Mouse (Mus musculus): Measurements from ENCODE around the gene Fam129b. TPM values are rescaled to one million over a fixed set of nuclear protein-coding genes. Genes with fewer than 3 reads are reported as not detected.

Gene Fam129b
- polyA plus RNA-seq, 1 experiment = 5.9 TPM

DNA sequence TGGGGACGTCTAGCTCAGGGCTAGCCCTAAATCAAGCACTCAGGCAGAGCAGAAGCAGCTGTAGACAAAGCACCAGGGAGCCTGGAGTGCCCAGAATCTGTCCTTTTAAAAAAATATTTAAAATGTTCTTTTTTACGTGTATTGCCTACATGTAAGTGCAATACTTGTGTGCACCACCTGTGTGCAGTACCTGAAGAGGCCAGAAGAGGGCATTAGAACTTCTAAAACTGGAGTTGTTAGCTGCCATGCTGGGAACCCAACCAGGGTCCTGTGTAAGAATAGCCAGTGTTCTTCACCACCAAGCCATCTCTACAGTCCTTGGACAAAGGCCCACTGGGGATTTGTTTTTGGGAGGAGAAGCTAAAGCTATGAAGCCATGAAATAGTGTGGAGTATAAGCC is 78.7 kb downstream of the Fam129b start:
- Histone ChIP-seq H3K27ac (replicated peaks; ENCODE audit: low read depth, low read length) (no peak overlapping the region), H3K4me3 (ENCODE audit: insufficient read depth, low read depth, low read length) (no peak overlapping the region), H3K4me1 (ENCODE audit: control insufficient read depth, insufficient read depth, insufficient read length, low read length) (no peaks in the 10 kb centered on the region)

DNA sequence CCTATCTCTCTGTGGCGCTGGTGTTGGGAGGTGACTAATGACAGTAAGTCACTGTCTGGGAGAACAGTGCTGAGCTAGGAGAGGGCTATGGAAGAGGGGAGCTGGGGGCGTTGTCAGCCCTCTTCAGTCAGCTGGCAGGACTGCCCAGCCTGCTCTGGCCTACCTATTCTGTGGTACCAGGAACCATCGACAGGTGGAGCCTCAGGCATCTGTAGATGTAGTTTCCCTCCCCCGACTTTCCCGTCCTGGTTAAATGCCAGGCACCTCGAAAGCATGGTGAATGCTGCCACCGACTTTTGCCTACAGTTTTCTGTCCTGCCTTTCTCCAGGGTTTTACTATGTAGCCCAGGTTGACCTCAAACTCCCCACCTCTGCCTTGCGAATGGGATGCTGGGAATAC is 81.4 kb downstream of the Fam129b start:
- H3K27ac ChIP-seq (replicated peaks; ENCODE audit: low read depth, low read length) = no peak overlapping the region
- no peak overlapping the region for H3K4me3 ChIP-seq (ENCODE audit: insufficient read depth, low read depth, low read length)
- H3K4me1 ChIP-seq (ENCODE audit: control insufficient read depth, insufficient read depth, insufficient read length, low read length) = peaks cover 4% of the 10 kb centered on the region; the same call in 1 of the 2 replicates

DNA sequence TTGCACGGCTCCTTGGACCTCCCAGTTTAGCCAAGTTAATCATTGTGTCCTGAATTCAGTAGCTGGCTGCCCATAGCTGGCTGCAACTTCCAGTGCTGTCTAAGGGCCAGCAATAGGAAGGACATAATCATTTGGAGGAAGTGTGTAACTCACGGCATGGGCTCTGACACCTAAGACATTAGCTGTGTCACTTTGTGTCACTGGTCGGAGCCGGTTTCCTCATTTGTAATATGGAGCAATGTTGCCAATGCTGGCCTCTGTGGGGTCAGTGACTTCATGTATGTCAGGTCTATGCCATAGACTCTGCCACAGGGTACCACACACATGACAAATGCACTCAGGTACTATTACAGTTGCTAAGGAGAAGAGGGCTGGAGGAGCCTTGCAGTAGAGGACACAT is 84.4 kb downstream of the Fam129b start:
- no peak overlapping the region for H3K27ac ChIP-seq (replicated peaks; ENCODE audit: low read depth, low read length)
- H3K4me1 ChIP-seq (ENCODE audit: control insufficient read depth, insufficient read depth, insufficient read length, low read length) = peaks cover 4% of the 10 kb centered on the region; the same call in 1 of the 2 replicates
- no peak overlapping the region for H3K4me3 ChIP-seq (ENCODE audit: insufficient read depth, low read depth, low read length)

DNA sequence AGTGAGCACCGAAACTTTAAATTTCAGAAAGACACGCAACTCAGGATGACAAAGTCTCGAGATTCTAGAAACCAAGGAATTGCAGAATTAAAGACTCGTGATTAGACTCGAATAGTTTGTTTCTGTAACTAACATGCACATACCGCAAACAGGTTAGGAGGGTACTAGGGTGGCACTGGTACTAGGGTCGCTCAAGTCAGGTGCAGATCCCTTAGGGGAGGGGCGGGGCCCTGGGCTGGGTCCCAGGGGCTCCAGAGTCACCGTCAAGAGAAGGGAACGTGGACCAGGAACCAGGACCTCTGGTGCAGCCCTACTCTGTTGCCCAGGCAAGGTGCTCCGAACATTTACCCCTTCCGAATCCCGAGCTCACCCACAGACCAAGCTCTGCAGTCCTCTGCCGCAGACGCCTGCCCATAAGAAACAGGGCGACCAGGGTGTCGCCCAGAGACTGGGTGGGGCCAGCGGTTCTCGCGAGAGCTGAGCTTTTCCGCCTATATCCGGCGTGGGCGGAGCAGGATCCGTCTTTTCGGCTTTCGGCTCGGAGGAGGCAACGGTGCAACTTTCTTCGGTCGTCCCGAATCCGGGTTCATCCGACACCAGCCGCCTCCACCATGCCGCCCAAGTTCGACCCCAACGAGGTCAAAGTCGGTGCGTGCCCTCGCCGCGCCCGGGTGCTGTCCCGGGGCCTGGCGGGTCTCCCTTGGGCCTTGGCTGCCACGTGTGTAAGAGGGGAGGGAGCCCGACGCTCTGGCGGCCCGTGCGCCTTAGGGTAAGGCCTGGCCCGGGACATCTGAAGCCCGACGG is 85.5 kb downstream of the Fam129b start, which contains the start of the genes Rpl12 and Lrsam1:
Gene Rpl12, plus strand, starts transcription at position 368 of the 804 bp plus-strand sequence.
Gene Lrsam1, minus strand, starts transcription at position 423 of the 804 bp plus-strand sequence.
- Histone ChIP-seq H3K4me3 (ENCODE audit: insufficient read depth, low read depth, low read length) (peak within 1 kb of the TSS; percentile 76), H3K27ac (replicated peaks; ENCODE audit: low read depth, low read length) (peak within 1 kb of the TSS; percentile 22; the same call in 1 of the 2 replicates), H3K4me1 (ENCODE audit: control insufficient read depth, insufficient read depth, insufficient read length, low read length) (peaks cover 4% of the 10 kb centered on the region; the same call in 1 of the 2 replicates)

DNA sequence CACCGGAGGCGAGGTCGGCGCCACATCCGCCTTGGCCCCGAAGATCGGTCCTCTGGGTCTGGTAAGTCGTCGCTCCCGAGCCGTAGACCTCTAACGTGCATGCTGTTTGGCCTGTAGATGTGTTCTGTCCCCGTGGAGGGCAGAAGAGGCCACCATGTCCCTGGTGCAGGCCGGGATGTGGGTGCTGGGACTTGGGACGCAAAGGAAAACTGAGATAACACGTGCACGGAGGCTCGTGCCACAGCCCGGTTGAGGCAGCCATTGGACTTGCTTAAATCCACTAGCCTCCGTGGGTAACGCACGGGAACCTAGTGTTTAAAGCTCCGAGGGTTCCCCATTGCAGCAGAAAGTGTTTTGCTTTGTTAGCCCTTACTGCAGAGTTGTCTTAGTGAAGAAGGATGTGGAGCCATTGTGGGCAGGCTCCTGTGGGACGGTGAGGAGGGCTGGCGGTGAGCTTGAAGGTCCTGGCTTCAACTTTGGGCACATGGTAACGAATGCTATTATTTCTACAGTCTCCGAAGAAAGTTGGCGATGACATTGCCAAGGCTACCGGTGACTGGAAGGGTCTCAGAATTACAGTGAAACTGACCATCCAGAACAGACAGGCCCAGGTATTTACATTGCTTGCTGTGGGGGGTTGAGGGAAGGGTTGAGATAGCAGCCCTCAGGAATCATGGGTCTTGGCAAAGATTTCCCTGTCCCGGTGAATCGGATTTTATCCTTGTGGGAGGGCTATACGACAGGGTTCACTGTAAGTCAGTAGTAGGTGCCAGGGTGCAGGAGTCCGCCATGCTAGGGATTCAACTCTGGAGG is 86.4 kb downstream of the Fam129b start:
- Histone ChIP-seq H3K27ac (replicated peaks; ENCODE audit: low read depth, low read length) (peak overlapping the region; percentile 6; the same call in 1 of the 2 replicates), H3K4me3 (ENCODE audit: insufficient read depth, low read depth, low read length) (peak overlapping the region; percentile 59), H3K4me1 (ENCODE audit: control insufficient read depth, insufficient read depth, insufficient read length, low read length) (peaks cover 4% of the 10 kb centered on the region; the same call in 1 of the 2 replicates)

DNA sequence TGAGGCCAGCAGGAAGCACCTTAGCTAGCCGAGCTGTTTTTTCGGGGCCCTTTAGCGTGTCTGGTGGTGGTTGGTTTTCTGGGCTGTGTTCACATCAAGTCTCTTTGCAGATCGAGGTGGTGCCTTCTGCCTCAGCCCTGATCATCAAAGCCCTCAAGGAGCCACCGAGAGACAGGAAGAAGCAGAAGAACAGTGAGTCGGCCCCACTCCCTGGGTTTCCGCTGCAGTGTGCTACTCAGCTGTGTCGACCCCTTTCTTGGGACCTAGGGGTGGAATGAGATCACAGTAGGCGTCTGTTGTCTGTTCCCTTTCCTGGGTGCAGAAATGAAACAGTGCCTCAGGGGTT is 86.9 kb downstream of the Fam129b start:
- Histone ChIP-seq H3K27ac (replicated peaks; ENCODE audit: low read depth, low read length) (no peak overlapping the region), H3K4me1 (ENCODE audit: control insufficient read depth, insufficient read depth, insufficient read length, low read length) (peaks cover 4% of the 10 kb centered on the region; the same call in 1 of the 2 replicates), H3K4me3 (ENCODE audit: insufficient read depth, low read depth, low read length) (peak overlapping the region; percentile 59)

DNA sequence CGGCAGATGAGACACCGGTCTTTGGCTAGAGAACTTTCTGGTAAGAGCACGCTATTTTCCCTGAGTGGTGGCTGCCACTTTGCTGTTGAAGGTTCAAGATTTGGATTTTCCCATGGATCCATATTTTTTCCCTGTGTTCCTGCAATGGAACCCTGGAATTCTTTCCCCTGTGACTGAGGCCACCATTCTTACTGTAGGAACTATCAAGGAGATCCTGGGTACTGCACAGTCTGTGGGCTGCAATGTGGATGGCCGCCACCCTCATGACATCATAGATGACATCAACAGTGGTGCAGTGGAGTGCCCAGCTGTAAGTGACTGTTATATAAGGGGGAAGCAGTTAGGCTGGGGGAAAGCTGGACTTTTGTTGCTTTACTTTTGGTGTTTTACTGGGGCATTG is 87.6 kb downstream of the Fam129b start:
- Histone ChIP-seq H3K27ac (replicated peaks; ENCODE audit: low read depth, low read length) (no peak overlapping the region), H3K4me1 (ENCODE audit: control insufficient read depth, insufficient read depth, insufficient read length, low read length) (peaks cover 7% of the 10 kb centered on the region; the same call in 1 of the 2 replicates), H3K4me3 (ENCODE audit: insufficient read depth, low read depth, low read length) (no peak overlapping the region)

DNA sequence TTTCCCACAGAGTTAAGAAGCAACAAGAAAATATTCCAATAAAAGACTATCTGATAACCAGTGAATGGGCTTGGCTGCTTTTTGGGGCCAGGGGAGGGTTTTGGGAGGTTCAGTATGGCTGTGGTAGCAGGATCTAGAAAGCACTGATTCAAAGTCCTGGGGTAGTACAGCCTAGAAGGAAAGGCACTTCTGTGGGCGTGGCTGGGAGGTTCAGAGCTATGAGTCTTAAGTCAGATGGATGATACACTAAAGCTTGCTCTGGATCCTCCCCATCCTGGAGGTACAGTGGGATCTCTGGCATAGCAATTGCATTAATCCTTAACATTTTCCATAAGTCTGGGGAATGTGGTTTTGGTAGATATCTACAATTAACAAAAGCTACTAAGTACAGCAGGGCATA is 88.1 kb downstream of the Fam129b start:
- peaks cover 7% of the 10 kb centered on the region; the same call in 1 of the 2 replicates for H3K4me1 ChIP-seq (ENCODE audit: control insufficient read depth, insufficient read depth, insufficient read length, low read length)
- H3K27ac ChIP-seq (replicated peaks; ENCODE audit: low read depth, low read length) = no peak overlapping the region
- no peak overlapping the region for H3K4me3 ChIP-seq (ENCODE audit: insufficient read depth, low read depth, low read length)

DNA sequence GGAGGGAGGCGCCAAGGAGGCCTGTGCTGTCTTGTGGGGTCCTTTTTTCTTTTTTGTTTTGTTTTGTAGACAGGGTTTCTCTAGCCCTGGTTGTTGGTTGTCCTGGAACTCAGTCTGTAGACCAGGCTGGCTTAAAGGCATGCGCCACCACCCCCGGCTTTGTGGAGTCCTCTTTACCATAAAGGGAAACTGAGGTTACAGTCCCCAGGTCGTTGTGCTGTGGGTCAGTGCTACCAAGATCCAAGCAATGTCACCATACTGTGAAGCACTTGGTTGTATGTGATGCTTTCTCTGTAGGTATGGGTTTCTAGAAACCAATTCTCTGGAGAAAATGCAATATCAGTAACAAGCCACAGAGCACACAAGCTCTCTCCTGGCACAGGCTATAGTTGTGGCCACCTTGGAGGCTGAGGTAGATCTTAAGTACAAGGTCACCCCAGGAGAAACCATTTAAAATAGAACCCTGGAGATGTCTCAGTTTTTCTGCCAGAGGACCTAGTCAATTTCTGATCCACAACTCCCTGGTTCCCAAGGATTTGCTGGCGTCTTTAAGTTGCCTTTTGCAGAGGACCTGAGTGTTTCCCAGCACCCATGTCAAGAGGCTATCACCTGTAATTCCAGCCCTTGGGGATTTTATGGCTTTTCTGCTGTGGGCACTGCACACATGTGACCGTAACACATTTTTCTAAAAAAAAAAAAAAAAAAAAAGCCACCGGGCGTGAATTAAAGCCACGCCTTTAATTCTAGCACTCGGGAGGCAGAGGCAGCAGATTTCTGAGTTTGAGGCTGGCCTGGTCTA is 88.9 kb downstream of the Fam129b start:
- H3K4me3 ChIP-seq (ENCODE audit: insufficient read depth, low read depth, low read length) = no peak overlapping the region
- no peak overlapping the region for H3K27ac ChIP-seq (replicated peaks; ENCODE audit: low read depth, low read length)
- peaks cover 7% of the 10 kb centered on the region; the same call in 1 of the 2 replicates for H3K4me1 ChIP-seq (ENCODE audit: control insufficient read depth, insufficient read depth, insufficient read length, low read length)

DNA sequence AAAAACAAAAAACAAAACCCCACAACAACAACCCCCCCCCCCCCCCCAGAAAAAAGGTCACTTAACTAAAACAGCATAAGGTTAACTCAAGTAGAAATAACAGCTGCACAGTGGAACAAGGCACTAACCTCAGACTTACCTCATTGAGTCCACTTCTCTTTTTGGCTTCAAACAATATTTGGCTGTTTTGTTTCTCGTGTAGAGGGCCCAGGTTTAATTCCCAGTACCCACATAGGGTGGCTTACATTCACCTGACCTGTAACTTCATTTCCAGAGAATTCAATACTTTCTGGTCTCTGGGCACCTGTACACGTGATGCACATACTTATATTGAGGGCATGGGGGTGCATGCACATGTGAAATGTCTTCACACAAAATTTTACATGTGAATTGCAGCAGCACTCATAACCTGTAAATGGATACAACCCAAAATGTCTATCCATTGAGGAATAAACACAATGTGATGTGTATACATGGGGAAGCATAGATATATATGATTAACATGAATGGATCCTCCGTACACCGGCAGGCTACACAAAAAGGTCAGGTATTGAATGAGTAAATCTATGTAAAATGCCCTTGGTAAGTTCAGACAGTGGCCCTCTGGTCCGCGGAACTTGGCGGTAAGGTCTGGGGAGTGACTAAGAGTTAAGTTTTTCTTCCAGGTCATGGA is 89.7 kb downstream of the Fam129b start:
- Histone ChIP-seq H3K4me1 (ENCODE audit: control insufficient read depth, insufficient read depth, insufficient read length, low read length) (peaks cover 6% of the 10 kb centered on the region; the same call in 1 of the 2 replicates), H3K4me3 (ENCODE audit: insufficient read depth, low read depth, low read length) (no peak overlapping the region), H3K27ac (replicated peaks; ENCODE audit: low read depth, low read length) (no peak overlapping the region)

DNA sequence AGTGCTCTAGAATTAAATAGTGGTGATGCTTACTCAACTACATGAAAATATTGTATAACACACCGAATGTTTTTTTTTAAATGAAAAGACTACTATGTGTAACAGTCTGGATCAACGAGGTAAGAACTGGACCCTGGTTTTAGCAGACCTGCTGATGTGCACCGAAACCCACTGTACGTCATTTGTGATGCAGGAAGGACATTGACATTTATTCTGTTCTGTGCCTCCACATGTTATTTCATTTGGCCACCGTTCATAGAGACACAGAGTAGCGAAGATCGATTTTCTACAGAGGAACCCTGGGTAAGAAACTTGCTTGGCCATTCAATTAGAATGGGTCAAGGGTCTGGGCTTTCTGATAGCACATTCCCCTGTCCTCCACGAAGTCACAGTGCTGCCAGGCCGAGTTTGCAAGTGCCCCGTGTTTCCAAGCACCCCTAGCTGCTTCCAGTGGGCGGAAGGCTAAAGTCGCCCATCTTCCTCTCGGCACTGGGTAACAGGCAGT is 90.3 kb downstream of the Fam129b start:
- Histone ChIP-seq H3K4me1 (ENCODE audit: control insufficient read depth, insufficient read depth, insufficient read length, low read length) (0 out of 2 replicates have a peak, but pooled peaks cover 3% of the 10 kb centered on the region), H3K4me3 (ENCODE audit: insufficient read depth, low read depth, low read length) (peak overlapping the region; percentile 78), H3K27ac (replicated peaks; ENCODE audit: low read depth, low read length) (peak overlapping the region; percentile 97)

DNA sequence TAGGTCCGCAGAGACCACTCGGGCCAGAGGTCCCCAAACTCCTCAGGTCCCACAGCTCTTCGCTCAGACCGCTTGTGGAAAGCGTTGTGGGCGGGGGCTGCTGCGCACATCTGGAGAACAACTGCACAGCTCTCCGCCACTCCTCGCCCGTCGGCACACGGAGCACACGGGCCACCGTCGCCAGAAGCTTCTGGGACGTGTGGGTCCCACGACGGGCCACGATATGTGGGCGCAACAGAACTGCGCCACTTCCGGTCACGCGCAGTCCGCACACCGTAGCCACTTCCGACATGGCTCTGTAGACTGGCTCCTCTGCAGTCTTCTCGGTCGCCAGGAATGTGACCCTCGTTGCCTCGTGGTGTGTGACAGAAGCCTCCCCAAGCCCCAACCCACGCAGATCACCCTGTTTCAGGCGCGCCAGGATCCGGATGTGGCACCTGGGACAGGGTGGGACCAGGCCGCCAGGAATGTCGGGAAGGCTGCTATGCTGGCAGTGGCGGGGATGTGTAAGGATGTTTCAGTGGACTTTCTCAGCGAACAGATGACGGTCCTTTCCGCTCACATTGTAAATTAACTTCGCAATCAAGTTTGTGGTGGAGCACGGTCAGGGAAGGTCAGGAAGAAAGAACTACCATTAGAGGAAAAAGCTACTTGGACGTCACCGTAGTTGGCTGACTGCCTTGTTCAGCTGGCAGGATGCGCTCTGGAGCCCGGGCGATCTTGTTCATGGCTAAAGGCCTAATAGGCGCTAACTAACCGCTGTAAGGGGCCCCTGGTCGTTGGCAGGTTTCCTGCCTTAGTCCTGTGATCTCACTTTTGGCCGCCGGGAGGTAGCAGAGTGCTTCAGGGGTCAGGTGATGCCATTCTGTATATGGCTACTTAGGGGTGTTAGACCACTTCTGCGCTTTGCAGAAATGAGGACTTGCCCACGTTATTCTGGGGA is 91.0 kb downstream of the Fam129b start:
- Histone ChIP-seq H3K4me1 (ENCODE audit: control insufficient read depth, insufficient read depth, insufficient read length, low read length) (0 out of 2 replicates have a peak, but pooled peaks cover 3% of the 10 kb centered on the region), H3K27ac (replicated peaks; ENCODE audit: low read depth, low read length) (peak overlapping the region; percentile 97)

DNA sequence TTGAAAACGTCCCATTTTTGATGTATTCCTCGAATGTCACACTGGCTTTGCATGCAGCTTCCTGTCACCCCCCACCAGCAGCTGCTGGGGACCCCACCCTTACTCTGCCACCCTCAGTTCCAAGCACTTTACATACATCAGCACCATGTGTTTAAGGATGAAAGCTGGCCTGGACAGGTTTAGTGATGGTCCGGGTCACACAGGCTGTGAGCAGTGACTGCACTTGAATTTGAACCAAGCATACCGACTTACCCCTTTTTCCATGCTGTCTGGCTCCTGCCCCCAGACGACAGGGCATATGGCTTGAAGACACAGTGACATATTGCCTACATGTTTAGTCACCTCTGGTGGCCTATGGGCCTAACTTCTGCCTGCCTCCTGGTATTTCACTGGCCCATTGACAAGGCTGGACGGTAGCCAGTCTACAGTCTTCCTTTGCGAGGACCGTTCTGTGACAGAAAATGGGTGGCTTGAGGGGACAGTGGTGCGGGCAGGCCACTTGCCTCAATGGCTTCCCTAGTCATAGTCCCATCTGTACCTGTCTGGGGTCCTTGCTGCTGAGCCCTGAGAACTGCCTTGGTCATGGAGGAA is 92.2 kb downstream of the Fam129b start:
- peak overlapping the region; percentile 97; the same call in 1 of the 2 replicates for H3K27ac ChIP-seq (replicated peaks; ENCODE audit: low read depth, low read length)
- H3K4me1 ChIP-seq (ENCODE audit: control insufficient read depth, insufficient read depth, insufficient read length, low read length) = 0 out of 2 replicates have a peak, but pooled peaks cover 3% of the 10 kb centered on the region
- H3K4me3 ChIP-seq (ENCODE audit: insufficient read depth, low read depth, low read length) = peak overlapping the region; percentile 78; the same call in 1 of the 2 replicates

More for the DNA sequence above, 91.0 kb downstream of the Fam129b start:
- peak overlapping the region; percentile 78 for H3K4me3 ChIP-seq (ENCODE audit: insufficient read depth, low read depth, low read length)
